Mouse (Mus musculus) embryonic stem cell, embryonic (primary cell): ENCODE data around the gene Kcnip1.

Experiments
- CTCF ChIA-PET, 4 experiments: fragments of 300-600 bp in 2 of 4; fragments of 350-600 bp in 2 of 4; sonication (Branson Sonifier 250); formaldehyde crosslinking; loops; one replicate each; lab custom pipeline; 2022; ENCODE audit warnings: inconsistent platforms in 2 of 4; lab: Charles Lee
- POLR2A ChIA-PET, 4 experiments: fragments of 300-600 bp in 2 of 4; fragments of 350-600 bp in 2 of 4; sonication (Branson Sonifier 250); formaldehyde crosslinking; loops; one replicate each; lab custom pipeline; 2022; ENCODE audit warnings: antibody characterized with exemption in 4 of 4, inconsistent platforms in 1 of 4; lab: Charles Lee

Kcnip1 gene

GRCm38 (mm10) chr11:33955982-33956381, 37.0 kb downstream of the Kcnip1 start:
- CTCF ChIA-PET: interaction anchor here in 2 of 4 experiments (0.6 to 1.7 kb wide), 3 partner anchors 12 to 22 kb away, joined by 3 to 6 read pairs (median 4); no protein-coding TSS in a partner anchor
- POLR2A ChIA-PET: interaction anchor here in 1 of 4 experiments (1.0 kb wide), 1 partner anchor 10 kb away, joined by 3 read pairs; no protein-coding TSS in a partner anchor

GRCm38 (mm10) chr11:33951684-33952625, 41.0 kb downstream of the Kcnip1 start:
- ChIA-PET CTCF (interaction anchor here in 2 of 4 experiments (0.6 to 1.5 kb wide), 2 partner anchors 57 to 1963 kb away, joined by 4 to 5 read pairs; no protein-coding TSS in a partner anchor), POLR2A (interaction anchor here in 3 of 4 experiments (1.0 to 1.8 kb wide), 6 partner anchors 12 to 414 kb away, joined by 3 to 6 read pairs (median 4); no protein-coding TSS in a partner anchor)

GRCm38 (mm10) chr11:33951155-33951554, 41.8 kb downstream of the Kcnip1 start:
- ChIA-PET CTCF (interaction anchor here in 3 of 4 experiments (0.8 to 1.5 kb wide), 4 partner anchors 8 to 58 kb away, joined by 3 to 6 read pairs (median 4); no protein-coding TSS in a partner anchor), POLR2A (interaction anchor here in 3 of 4 experiments (0.6 to 1.8 kb wide), 8 partner anchors 11 to 414 kb away, joined by 3 to 6 read pairs (median 4); no protein-coding TSS in a partner anchor)

GRCm38 (mm10) chr11:33946501-33946900, 46.5 kb downstream of the Kcnip1 start:
- POLR2A ChIA-PET: interaction anchor here in 1 of 4 experiments (1.0 kb wide), 1 partner anchor 10 kb away, joined by 3 read pairs; no protein-coding TSS in a partner anchor
- CTCF ChIA-PET: no interaction called here

GRCm38 (mm10) chr11:33944786-33945328, 48.1 kb downstream of the Kcnip1 start:
- ChIA-PET CTCF (interaction anchor here (0.6 to 2.4 kb wide), 28 partner anchors 9 to 847 kb away, joined by 3 to 17 read pairs (median 4); partner anchors contain the start of genes Foxi1 (in 1 of the 4), Kcnip1 (in 1 of the 4) and Kcnmb1 (in 1 of the 4)), POLR2A (interaction anchor here in 3 of 4 experiments (0.9 to 1.6 kb wide), 5 partner anchors 9 to 64 kb away, joined by 3 to 8 read pairs (median 4); partner anchors contain the start of gene Kcnip1 (in 1 of the 3))

- ChIA-PET CTCF (interaction anchor here (0.6 to 2.4 kb wide), 31 partner anchors 9 to 1769 kb away, joined by 3 to 17 read pairs (median 4); partner anchors contain the start of genes Foxi1 (in 1 of the 4), Kcnip1 (in 1 of the 4) and Kcnmb1 (in 1 of the 4)), POLR2A (interaction anchor here in 3 of 4 experiments (0.6 to 1.6 kb wide), 7 partner anchors 9 to 321 kb away, joined by 3 to 8 read pairs (median 4); partner anchors contain the start of gene Kcnip1 (in 1 of the 3))
Measured at GRCm38 (mm10) chr11:33944067-33944785, 48.7 kb downstream of the Kcnip1 start.

- ChIA-PET CTCF (interaction anchor here (0.6 to 2.4 kb wide), 13 partner anchors 8 to 1769 kb away, joined by 3 to 17 read pairs (median 8); partner anchors contain the start of gene Kcnip1 (in 1 of the 4)), POLR2A (interaction anchor here in 2 of 4 experiments (0.7 to 1.6 kb wide), 2 partner anchors 8 to 21 kb away, joined by 5 read pairs; no protein-coding TSS in a partner anchor)
Measured at GRCm38 (mm10) chr11:33943565-33943964, 49.4 kb downstream of the Kcnip1 start.

GRCm38 (mm10) chr11:33939456-33940113, 53.4 kb downstream of the Kcnip1 start:
- CTCF ChIA-PET: interaction anchor here (0.6 to 2.2 kb wide), 6 partner anchors 11 to 214 kb away, joined by 3 to 9 read pairs (median 4); no protein-coding TSS in a partner anchor
- POLR2A ChIA-PET: interaction anchor here in 2 of 4 experiments (1.2 to 2.3 kb wide), 2 partner anchors 11 kb away, joined by 4 to 6 read pairs; no protein-coding TSS in a partner anchor

GRCm38 (mm10) chr11:33938561-33939274, 54.2 kb downstream of the Kcnip1 start:
- POLR2A ChIA-PET: interaction anchor here in 2 of 4 experiments (0.5 to 2.3 kb wide), 3 partner anchors 12 to 116 kb away, joined by 3 to 6 read pairs (median 3); no protein-coding TSS in a partner anchor
- CTCF ChIA-PET: interaction anchor here in 3 of 4 experiments (1.0 to 2.2 kb wide), 5 partner anchors 12 to 213 kb away, joined by 3 to 9 read pairs (median 6); no protein-coding TSS in a partner anchor

GRCm38 (mm10) chr11:33937641-33938040, 55.3 kb downstream of the Kcnip1 start:
- POLR2A ChIA-PET: no interaction called here

GRCm38 (mm10) chr11:33934286-33934685, 58.7 kb downstream of the Kcnip1 start:
- CTCF ChIA-PET: interaction anchor here (0.5 to 1.5 kb wide), 24 partner anchors 8 to 295 kb away, joined by 3 to 14 read pairs (median 3); no protein-coding TSS in a partner anchor
- POLR2A ChIA-PET: no interaction called here

More at GRCm38 (mm10) chr11:33937641-33938040, 55.3 kb downstream of the Kcnip1 start:
- CTCF ChIA-PET: interaction anchor here in 2 of 4 experiments (1.1 to 1.3 kb wide), 2 partner anchors 212 kb away, joined by 3 read pairs; no protein-coding TSS in a partner anchor

- ChIA-PET CTCF (interaction anchor here (1.0 to 2.0 kb wide), 9 partner anchors 12 to 207 kb away, joined by 3 to 17 read pairs (median 4); no protein-coding TSS in a partner anchor), POLR2A (interaction anchor here in 2 of 4 experiments (0.6 to 2.6 kb wide), 7 partner anchors 9 to 893 kb away, joined by 3 to 8 read pairs (median 4); no protein-coding TSS in a partner anchor)
Measured at GRCm38 (mm10) chr11:33932386-33933111, 60.4 kb downstream of the Kcnip1 start.

- CTCF ChIA-PET: interaction anchor here (1.0 to 2.0 kb wide), 9 partner anchors 12 to 207 kb away, joined by 3 to 17 read pairs (median 4); no protein-coding TSS in a partner anchor
- POLR2A ChIA-PET: interaction anchor here in 3 of 4 experiments (0.6 to 2.6 kb wide), 8 partner anchors 9 to 893 kb away, joined by 3 to 8 read pairs (median 4); no protein-coding TSS in a partner anchor
Measured at GRCm38 (mm10) chr11:33931836-33932385, 61.0 kb downstream of the Kcnip1 start.

- ChIA-PET CTCF (interaction anchor here in 3 of 4 experiments (0.7 to 1.6 kb wide), 4 partner anchors 161 to 259 kb away, joined by 3 to 8 read pairs (median 4); no protein-coding TSS in a partner anchor), POLR2A (interaction anchor here in 1 of 4 experiments (0.6 to 0.7 kb wide), 2 partner anchors 12 to 1604 kb away, joined by 4 read pairs; no protein-coding TSS in a partner anchor)
Measured at GRCm38 (mm10) chr11:33929412-33929811, 63.5 kb downstream of the Kcnip1 start.
